Comparison of ENCODE assay signal across 9 mouse cellular contexts in genomic region chr11:70563470-70564275, GRCm38 (mm10). TPM values are rescaled to one million over a fixed set of nuclear protein-coding genes. Genes with fewer than 3 reads are reported as not detected.
DNase-seq lines count a peak whose midpoint lies in the region; ATAC-seq lines count a peak whose summit lies in the region.
"Had no signal": no experiment of that assay in that cellular context is flagged by ENCODE, and none has a peak within 500 bp of the region (broad histone marks: within the 10 kb centered on the region; RNA-seq: fewer than 3 reads in every experiment).

No protein-coding gene starts in this region.

- H3K36me3 ChIP-seq in embryonic facial prominence, embryonic 11.5 days (replicated peaks; ENCODE audit: control insufficient read depth, insufficient read depth, low read depth, low read length) = no peaks in the 10 kb centered on the region

- H3K4me1 ChIP-seq in embryonic facial prominence, embryonic 11.5 days (ENCODE audit: control insufficient read depth, insufficient read depth, low read length) = peaks cover 6% of the 10 kb centered on the region

- H3K4me2 ChIP-seq in embryonic facial prominence, embryonic 11.5 days (ENCODE audit: low read depth, low read length) = peak overlapping the region; percentile 87

- H3K27me3 ChIP-seq in embryonic facial prominence, embryonic 11.5 days (ENCODE audit: control insufficient read depth, insufficient read depth, low read length) = no peaks in the 10 kb centered on the region

- peak; percentile 26; the same call in 1 of the 2 replicates for ATAC-seq in embryonic facial prominence, embryonic 11.5 days (replicated peaks; ENCODE audit: insufficient number of reproducible peaks, low FRiP score, low TSS enrichment, low read depth)
- ATAC-seq in megakaryocyte progenitor cell, adult 5-6 weeks (replicated peaks; ENCODE audit: poor library complexity) = peak; percentile 14; the same call in 1 of the 2 replicates

- peak overlapping the region; percentile 87 for H3K27ac ChIP-seq in embryonic facial prominence, embryonic 11.5 days (replicated peaks; ENCODE audit: low read depth, low read length)

- H3K9ac ChIP-seq in embryonic facial prominence, embryonic 11.5 days (replicated peaks; ENCODE audit: low read length) = peak overlapping the region; percentile 82

- peak; percentile 56 for DNase-seq in 3134 (ENCODE audit: extremely low read depth, insufficient read length, low spot score)
- peak; percentile 62 for DNase-seq in CD4-positive, CD25-positive, alpha-beta regulatory T cell, adult 2 months (ENCODE audit: low read depth, low spot score)
- peak; percentile 67 for DNase-seq in embryonic facial prominence, embryonic 11.5 days (ENCODE audit: low spot score)
- peak; percentile 34 to 39 for DNase-seq in heart, postnatal 14 days
- peak; percentile 64 to 72 for DNase-seq in kidney, postnatal 4 days
- DNase-seq in testis, postnatal 10 days (ENCODE audit: low spot score) = peak; percentile 49
- no peak for DNase-seq in right cerebral cortex, postnatal 14 days

- WGBS in embryonic facial prominence, embryonic 11.5 days = 1% methylated on average over 25 of the region's 25 CpGs

- intact Hi-C loops in heart, postnatal 14 days (cut with DNase I) = loop anchor here (2.0 kb wide), 1 partner anchor 41 kb away; no protein-coding TSS in a partner anchor

- no peaks in the 10 kb centered on the region for H3K9me3 ChIP-seq in embryonic facial prominence, embryonic 11.5 days (replicated peaks; ENCODE audit: control insufficient read depth, low read length)

- H3K4me3 ChIP-seq in embryonic facial prominence, embryonic 11.5 days (ENCODE audit: low read depth, low read length) = peak overlapping the region; percentile 87

RNA-seq across cellular contexts. Expression of gene Mink1, which starts 1.0 kb away (rescaled TPM):
- polyA plus RNA-seq in embryonic facial prominence, embryonic 11.5 days (2014; fragmentation: Nextera tagmentation; extraction: Ambion mirVana) = 12.6 and 13.7 TPM in 2 replicates
- total RNA-seq in heart, postnatal 14 days (2021) = 10 to 100 TPM; 42.2 to 44.1 TPM
- total RNA-seq in megakaryocyte progenitor cell, adult 5-6 weeks (2015) = 14.4 and 18.0 TPM in 2 replicates
- 12.5 and 16.5 TPM in 2 replicates for total RNA-seq in megakaryocyte progenitor cell, adult 5-6 weeks (2017)

RNA-seq across cellular contexts. Expression of gene Pld2, which starts 23.8 kb away (rescaled TPM):
- 1.6 and 2.2 TPM in 2 replicates for polyA plus RNA-seq in embryonic facial prominence, embryonic 11.5 days (2014; fragmentation: Nextera tagmentation; extraction: Ambion mirVana)
- total RNA-seq in heart, postnatal 14 days (2021) = 1 to 10 TPM; 7.7 to 8.4 TPM
- 0.07 and 0.90 TPM in 2 replicates for total RNA-seq in megakaryocyte progenitor cell, adult 5-6 weeks (2015)
- total RNA-seq in megakaryocyte progenitor cell, adult 5-6 weeks (2017) = 0.25 and 0.81 TPM in 2 replicates

RNA-seq across cellular contexts. Expression of gene Gm40193, which starts 30.9 kb away (rescaled TPM):
- polyA plus RNA-seq in embryonic facial prominence, embryonic 11.5 days (2014; fragmentation: Nextera tagmentation; extraction: Ambion mirVana) = not detected in 2 replicates
- not detected for total RNA-seq in heart, postnatal 14 days (2021)
- not detected in 2 replicates for total RNA-seq in megakaryocyte progenitor cell, adult 5-6 weeks (2015)
- total RNA-seq in megakaryocyte progenitor cell, adult 5-6 weeks (2017) = not detected in 2 replicates
- total RNA-seq: layer of hippocampus, adult 18-20 months had no signal

RNA-seq across cellular contexts. Expression of gene Psmb6, which starts 38.5 kb away (rescaled TPM):
- polyA plus RNA-seq in embryonic facial prominence, embryonic 11.5 days (2014; fragmentation: Nextera tagmentation; extraction: Ambion mirVana) = 827 and 878 TPM in 2 replicates
- total RNA-seq in heart, postnatal 14 days (2021) = 100 to 1,000 TPM; 231 to 238 TPM
- 141 and 153 TPM in 2 replicates for total RNA-seq in megakaryocyte progenitor cell, adult 5-6 weeks (2015)
- total RNA-seq in megakaryocyte progenitor cell, adult 5-6 weeks (2017) = 272 and 309 TPM in 2 replicates

RNA-seq across cellular contexts. Expression of gene Gltpd2, which starts 44.7 kb away (rescaled TPM):
- 0.46 TPM in 1 of 2 replicates, not detected in the other for polyA plus RNA-seq in embryonic facial prominence, embryonic 11.5 days (2014; fragmentation: Nextera tagmentation; extraction: Ambion mirVana)
- not detected for total RNA-seq in heart, postnatal 14 days (2021)
- total RNA-seq in megakaryocyte progenitor cell, adult 5-6 weeks (2015) = not detected in 2 replicates
- not detected in 2 replicates for total RNA-seq in megakaryocyte progenitor cell, adult 5-6 weeks (2017)
- total RNA-seq: layer of hippocampus, adult 18-20 months had no signal

Comparison
In these comparisons a context has a peak if more than half of its experiments do, and no peak if none do; other contexts are left out.
1. RNA of gene Pld2, which starts 23.8 kb away (total RNA-seq): 7.7 to 8.4 TPM in heart, postnatal 14 days; 0.07 to 0.90 TPM in megakaryocyte progenitor cell, adult 5-6 weeks; every median in the first group is over 4 times any median in the second.